Mouse (Mus musculus): ENCODE data around the gene Gm7849. TPM values are rescaled to one million over a fixed set of nuclear protein-coding genes. Genes with fewer than 3 reads are reported as not detected.

The Gm7849 gene
- not detected for polyA plus RNA-seq (2014; fragmentation: Illumina TruSeq; extraction: RNeasy Lipid Tissue Mini Kit (QIAGEN cat#74804); ENCODE audit: insufficient read depth, low read depth, low replicate concordance)

DNA sequence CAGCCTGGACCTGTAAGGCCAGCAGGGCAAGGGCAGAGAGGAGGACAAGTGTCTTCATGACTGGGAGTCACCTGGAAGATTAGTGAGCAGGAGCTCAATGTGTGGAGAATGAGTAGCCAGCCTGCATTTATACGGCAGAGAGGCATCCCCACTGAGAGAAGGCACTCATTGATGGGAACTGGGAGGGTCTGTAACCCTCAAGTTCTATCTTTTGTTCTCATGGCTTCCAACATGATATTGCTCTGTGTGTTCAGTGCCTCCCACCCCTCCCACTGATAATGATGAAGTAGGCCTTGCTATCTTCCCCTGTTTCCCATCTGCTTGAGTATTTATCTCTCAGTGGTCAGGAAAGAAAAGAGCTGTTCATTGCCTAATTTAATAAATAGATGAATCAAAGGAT is at the start of gene Gm7849:
Gm7849 (minus strand) TSS at position 101 of the 400 bp plus-strand sequence.

GRCm38 (mm10) chr8:21427111-21427510 is 29.2 kb downstream of the Gm7849 start, which contains the start of gene Defa36:
Gene Defa36 (plus strand): TSS chr8:21427411.

Other genes with a start within 250 kb of the Gm7849 start
- not detected for gene Gm15292, start 206.8 kb downstream of the Gm7849 start, polyA plus RNA-seq (2014; fragmentation: Illumina TruSeq; extraction: RNeasy Lipid Tissue Mini Kit (QIAGEN cat#74804); ENCODE audit: insufficient read depth, low read depth, low replicate concordance)
- gene Defa27, start 141.0 kb downstream of the Gm7849 start, polyA plus RNA-seq (2014; fragmentation: Illumina TruSeq; extraction: RNeasy Lipid Tissue Mini Kit (QIAGEN cat#74804); ENCODE audit: insufficient read depth, low read depth, low replicate concordance), result not detected
- not detected for gene Defa29, start 129.5 kb downstream of the Gm7849 start, polyA plus RNA-seq (2014; fragmentation: Illumina TruSeq; extraction: RNeasy Lipid Tissue Mini Kit (QIAGEN cat#74804); ENCODE audit: insufficient read depth, low read depth, low replicate concordance)
- gene Defa2, start 78.0 kb downstream of the Gm7849 start, polyA plus RNA-seq (2014; fragmentation: Illumina TruSeq; extraction: RNeasy Lipid Tissue Mini Kit (QIAGEN cat#74804); ENCODE audit: insufficient read depth, low read depth, low replicate concordance), result not detected
- gene Defa33, start 64.7 kb downstream of the Gm7849 start, polyA plus RNA-seq (2014; fragmentation: Illumina TruSeq; extraction: RNeasy Lipid Tissue Mini Kit (QIAGEN cat#74804); ENCODE audit: insufficient read depth, low read depth, low replicate concordance), result not detected
- gene Defa36, start 29.1 kb downstream of the Gm7849 start, polyA plus RNA-seq (2014; fragmentation: Illumina TruSeq; extraction: RNeasy Lipid Tissue Mini Kit (QIAGEN cat#74804); ENCODE audit: insufficient read depth, low read depth, low replicate concordance), result not detected
- gene Defa20, start 52.7 kb upstream of the Gm7849 start, polyA plus RNA-seq (2014; fragmentation: Illumina TruSeq; extraction: RNeasy Lipid Tissue Mini Kit (QIAGEN cat#74804); ENCODE audit: insufficient read depth, low read depth, low replicate concordance), result not detected
- not detected for gene Defa32, start 72.5 kb upstream of the Gm7849 start, polyA plus RNA-seq (2014; fragmentation: Illumina TruSeq; extraction: RNeasy Lipid Tissue Mini Kit (QIAGEN cat#74804); ENCODE audit: insufficient read depth, low read depth, low replicate concordance)
- not detected for gene Defa37, start 108.8 kb upstream of the Gm7849 start, polyA plus RNA-seq (2014; fragmentation: Illumina TruSeq; extraction: RNeasy Lipid Tissue Mini Kit (QIAGEN cat#74804); ENCODE audit: insufficient read depth, low read depth, low replicate concordance)
- not detected for gene Defa28, start 126.4 kb upstream of the Gm7849 start, polyA plus RNA-seq (2014; fragmentation: Illumina TruSeq; extraction: RNeasy Lipid Tissue Mini Kit (QIAGEN cat#74804); ENCODE audit: insufficient read depth, low read depth, low replicate concordance)
- gene Gm7861, start 137.9 kb upstream of the Gm7849 start, polyA plus RNA-seq (2014; fragmentation: Illumina TruSeq; extraction: RNeasy Lipid Tissue Mini Kit (QIAGEN cat#74804); ENCODE audit: insufficient read depth, low read depth, low replicate concordance), result not detected
- gene Defa26, start 161.6 kb upstream of the Gm7849 start, polyA plus RNA-seq (2014; fragmentation: Illumina TruSeq; extraction: RNeasy Lipid Tissue Mini Kit (QIAGEN cat#74804); ENCODE audit: insufficient read depth, low read depth, low replicate concordance), result not detected
- gene Defa17, start 199.2 kb upstream of the Gm7849 start, polyA plus RNA-seq (2014; fragmentation: Illumina TruSeq; extraction: RNeasy Lipid Tissue Mini Kit (QIAGEN cat#74804); ENCODE audit: insufficient read depth, low read depth, low replicate concordance), result not detected
- gene Defa34, start 209.2 kb upstream of the Gm7849 start, polyA plus RNA-seq (2014; fragmentation: Illumina TruSeq; extraction: RNeasy Lipid Tissue Mini Kit (QIAGEN cat#74804); ENCODE audit: insufficient read depth, low read depth, low replicate concordance), result not detected
- gene AY761184, start 247.1 kb upstream of the Gm7849 start, polyA plus RNA-seq (2014; fragmentation: Illumina TruSeq; extraction: RNeasy Lipid Tissue Mini Kit (QIAGEN cat#74804); ENCODE audit: insufficient read depth, low read depth, low replicate concordance), result not detected

Data from lung, adult 10 weeks (tissue).